Mouse (Mus musculus) c-Kit-positive CD71-negative TER-119-negative erythroid progenitor cells, embryonic 14.5 days (primary cell): ENCODE measurements around the gene Fam198b.

ENCODE experiments used
- DNase-seq: peaks from one replicate; pipeline ENCODE4 v3.0.0-alpha.2; 2013; ENCODE audit warnings: low read depth

Gene Fam198b

DNA sequence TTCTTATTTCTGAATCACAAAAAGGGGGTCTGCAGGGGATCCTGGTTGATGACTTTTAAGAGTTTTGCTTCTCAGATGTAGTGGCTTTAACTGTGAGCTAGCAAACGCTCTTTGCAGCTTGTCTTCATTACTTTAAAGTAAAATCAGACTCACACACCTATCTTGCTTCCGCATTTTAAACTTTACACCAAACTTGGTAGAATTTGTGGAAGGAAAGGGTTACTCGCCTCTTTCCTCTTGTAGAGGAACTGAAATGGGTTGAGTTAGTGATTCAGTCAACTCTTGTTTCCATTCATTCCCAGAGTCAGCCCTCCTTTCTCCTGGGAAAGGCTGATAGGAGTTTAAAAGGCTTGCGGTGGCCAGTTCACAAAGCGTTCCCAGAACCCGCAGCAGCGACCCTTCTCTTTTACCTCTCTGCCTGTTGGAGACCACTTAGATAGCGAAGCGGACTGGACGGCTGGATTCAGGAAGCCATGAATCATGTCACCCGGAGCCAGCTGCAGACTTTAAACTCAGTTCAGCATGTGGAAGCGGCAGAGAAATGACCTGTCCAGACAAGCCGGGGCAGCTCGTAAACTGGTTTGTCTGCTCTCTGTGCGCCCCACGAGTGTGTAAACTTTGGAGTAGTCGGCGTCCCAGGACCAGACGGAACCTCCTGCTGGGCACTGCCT lies 1.5 kb downstream of the Fam198b start:
- DNase-seq: no peak

DNA sequence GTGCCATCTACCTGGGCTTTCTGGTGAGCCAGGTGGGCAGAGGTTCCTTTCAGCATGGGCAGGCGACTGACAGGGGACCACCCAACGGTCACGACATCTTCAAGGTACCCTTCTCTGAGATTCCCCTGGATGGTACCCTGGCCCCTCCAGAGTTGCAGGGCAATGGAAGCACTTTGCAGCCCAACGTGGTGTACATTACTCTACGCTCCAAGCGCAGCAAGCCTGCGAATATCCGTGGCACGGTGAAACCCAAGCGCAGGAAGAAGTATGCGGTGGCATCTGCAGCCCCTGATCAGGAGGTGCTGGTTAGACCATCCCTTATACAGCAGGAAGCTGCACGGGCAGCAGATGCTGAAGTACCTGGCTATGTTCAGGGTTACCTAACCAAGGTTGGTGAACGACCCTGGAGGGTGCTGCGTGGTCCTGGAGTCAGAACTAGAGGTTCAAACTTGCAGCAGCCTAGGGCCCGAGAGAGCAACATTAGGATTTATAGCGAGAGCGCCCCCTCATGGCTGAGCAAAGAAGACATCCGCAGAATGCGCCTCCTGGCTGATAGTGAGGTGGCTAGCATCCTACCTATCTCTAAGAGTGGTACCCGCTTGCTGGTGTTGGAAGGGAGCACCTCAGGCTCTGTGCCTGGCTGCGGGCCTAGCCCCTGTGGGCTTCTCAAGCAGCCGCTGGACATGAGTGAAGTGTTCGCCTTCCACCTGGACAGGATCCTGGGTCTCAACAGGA lies 2.2 kb downstream of the Fam198b start:
- DNase-seq: no peak

DNA sequence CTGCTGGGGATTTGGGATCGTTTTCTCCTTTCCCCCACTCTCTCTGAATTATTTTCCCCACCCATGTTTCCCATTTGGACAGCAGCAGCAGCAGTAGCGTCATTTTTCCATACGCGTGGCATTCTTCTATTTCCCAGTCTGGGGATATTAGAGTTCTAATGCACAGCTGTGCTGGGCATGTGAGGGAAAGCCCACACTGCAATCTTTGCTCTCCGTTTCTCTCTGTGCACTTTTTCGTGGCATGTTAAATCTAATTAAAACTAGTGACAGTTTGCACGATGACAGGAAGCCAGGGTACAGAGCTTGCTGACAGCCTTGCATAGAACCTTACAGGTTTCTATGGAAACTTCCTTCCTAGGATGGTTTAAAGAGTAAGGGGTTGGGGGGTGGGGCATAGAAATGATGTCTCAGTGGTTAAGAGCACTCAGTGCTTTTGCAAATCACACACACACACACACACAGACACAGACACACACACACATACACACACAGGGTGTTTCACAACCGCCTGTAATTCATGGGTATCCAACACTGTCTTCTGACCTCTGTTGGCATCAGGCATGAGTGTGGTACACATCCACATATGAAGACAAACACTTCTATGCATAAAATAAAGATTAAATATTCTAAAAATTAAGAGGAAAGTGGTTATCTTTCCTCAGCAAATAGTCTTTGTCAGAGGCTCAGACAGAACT lies 3.0 kb downstream of the Fam198b start:
- DNase-seq: no peak

DNA sequence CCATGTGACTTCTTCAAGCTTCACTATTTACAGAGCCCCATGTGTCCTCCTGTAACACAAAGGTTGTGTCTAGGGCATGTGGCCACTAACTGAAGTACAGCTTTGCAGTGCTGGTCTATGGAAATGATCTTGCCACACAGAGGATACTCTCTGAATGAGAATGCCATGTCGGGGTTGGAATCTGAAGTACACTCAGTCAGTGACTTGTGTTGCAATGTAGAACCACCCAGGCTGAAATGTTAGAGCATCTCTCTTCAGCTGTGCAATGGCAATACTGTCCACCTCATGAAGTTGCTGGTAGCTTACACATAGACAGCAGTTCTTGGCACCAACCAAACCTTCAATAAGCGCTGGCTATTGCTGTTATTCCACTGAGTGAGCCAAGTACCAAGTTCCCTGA lies 3.6 kb downstream of the Fam198b start:
- DNase-seq: no peak

DNA sequence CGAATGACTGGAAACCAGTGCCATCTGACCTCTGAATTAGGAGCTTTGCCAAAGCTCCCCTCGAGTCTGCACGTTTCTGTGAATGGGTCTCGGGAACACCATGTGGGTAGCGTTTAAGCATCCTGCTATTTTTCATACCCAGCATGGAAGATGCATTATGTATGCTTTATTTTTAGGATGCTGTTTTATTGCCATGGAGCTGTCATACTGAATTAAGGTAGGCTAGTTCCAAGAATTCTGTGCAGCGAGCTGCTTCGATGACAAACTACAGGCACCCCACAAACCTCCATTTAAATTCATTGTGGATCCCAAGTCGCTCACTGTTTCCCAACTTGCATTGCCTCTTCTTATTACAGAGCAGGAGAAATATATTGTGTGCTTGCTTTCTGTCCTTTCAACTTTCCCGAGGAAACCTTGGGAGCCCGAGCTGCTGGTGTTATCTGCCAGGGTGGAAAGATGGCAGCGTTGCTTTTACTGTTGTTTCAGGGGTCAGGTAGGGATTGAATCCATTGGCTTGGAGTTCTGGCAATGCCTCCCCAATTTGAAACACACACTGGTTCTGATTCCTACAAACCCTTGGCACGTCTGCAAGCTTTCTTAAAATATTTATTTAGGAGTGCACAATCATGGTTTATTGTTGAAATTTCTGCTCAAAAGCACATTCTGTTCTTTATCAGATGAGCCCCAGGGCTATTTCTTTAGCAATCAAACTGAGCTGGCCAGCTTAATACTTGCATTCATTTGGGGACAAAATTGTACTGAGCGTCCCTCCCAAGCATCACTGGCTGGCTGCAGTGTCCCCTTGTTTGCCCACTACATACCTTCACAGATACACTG lies 13.4 kb downstream of the Fam198b start:
- no peak for DNase-seq

DNA sequence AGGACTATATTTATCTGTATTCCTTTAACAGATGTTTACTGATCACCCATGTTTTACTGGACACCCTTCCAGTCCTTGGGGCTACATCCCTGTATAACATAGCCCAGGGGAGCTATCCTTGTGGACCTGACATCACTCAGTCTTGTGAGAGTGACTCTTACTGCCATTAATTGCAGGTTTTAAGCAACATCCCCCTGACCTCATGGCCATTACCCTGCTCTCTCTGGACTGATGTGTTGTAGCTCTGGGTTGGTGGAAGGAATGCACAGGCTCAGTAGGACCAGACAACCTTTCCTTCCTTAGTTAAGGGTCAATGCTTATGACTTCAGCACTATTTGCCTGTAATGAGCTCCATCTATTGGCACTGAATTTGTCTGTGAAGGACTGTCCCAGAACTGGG lies 14.2 kb downstream of the Fam198b start:
- no peak for DNase-seq

DNA sequence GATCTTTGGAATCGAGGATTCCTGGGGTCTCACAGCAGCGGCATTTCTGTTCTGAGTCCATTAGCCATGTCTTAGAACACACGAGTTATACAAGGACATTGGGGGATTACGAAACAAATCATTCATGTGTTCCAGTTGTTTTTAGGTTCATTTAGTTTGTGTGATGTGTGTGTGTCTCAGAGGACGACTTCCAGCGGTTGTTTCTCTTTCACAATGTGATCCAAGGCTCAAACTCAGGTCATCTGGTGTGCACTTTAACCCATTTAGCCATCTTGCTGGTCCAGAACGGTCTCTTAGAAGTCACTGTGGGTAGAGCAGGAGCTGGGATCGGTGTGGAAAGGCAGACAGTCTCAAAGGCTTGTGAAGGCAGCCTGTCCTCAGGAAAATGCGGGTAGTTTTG lies 15.6 kb downstream of the Fam198b start:
- no peak for DNase-seq

DNA sequence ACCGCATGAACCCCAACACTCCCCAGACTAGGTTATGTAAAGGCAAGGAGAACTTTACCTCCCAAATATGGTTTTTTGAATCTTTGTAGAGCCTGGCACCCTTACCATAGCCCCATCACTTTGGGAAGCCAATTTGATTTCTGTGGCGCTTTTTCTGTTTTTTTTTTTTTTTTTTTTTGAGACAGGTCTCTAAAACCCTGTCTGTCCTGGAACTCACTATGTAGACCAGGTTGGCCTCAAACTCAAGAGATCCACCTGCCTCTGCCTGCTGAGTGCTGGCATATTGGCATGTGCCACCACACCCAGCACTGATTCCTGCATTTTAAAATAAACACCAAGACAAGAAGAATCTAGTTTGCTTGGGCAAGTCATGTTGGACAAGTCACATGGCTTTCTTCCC lies 16.2 kb downstream of the Fam198b start:
- DNase-seq: no peak

DNA sequence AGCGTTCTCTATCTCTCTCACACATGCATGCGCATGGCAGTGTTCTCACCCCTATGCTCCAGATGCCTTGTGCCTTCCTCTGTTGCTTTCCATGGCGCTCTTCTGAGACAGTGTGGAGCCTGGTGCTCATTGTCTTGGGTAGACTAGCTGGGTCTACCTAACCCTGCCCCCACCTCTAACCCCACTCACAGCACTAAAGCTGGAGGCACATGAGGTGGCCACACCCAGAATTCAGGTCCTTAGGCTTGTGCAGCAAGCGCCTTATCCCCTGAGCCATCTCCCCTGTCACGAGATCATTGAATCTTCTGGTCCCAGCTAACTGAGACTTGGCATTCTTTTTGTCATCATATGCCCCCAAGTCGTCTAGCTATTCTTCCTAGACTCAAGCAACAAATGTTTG lies 17.0 kb downstream of the Fam198b start:
- DNase-seq: no peak

DNA sequence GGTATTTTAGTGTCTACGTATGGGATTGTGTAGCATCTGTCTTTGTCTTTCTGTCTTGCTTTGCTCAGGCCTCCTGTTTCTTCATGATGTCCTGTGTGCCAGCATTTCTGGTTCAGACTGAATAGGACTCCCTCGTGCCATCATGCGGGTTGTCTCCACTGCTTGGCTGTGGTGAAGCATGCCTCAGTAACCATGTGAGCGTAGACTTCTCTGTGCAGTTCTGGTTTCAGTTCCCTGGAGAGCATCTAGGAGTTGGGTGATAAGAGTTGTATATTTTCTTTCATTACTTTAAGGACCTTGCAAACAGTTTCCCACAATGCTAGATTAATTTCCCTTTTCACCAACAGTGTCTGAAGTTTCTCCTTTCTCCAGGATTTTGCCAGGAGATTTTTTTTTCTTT lies 17.4 kb downstream of the Fam198b start:
- DNase-seq: no peak

DNA sequence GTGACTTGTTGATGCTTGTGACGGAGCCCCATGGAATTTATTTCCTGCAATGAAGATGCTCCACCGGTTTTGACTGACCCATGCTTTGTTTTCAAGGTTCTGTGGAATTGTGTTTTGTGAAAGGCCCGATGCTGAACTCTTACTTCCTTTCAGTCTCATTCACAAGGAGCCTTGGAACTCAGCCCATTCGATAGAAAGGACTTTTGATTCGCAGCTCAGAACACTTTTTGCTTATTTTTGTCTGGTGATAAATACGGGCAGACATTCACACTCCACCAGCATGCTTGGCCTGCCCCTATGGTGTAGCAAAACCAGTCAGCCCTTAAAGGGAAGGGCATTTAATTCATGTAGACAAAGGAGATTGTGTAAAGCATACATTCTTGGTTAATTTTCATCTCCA lies 19.5 kb downstream of the Fam198b start:
- DNase-seq: no peak

DNA sequence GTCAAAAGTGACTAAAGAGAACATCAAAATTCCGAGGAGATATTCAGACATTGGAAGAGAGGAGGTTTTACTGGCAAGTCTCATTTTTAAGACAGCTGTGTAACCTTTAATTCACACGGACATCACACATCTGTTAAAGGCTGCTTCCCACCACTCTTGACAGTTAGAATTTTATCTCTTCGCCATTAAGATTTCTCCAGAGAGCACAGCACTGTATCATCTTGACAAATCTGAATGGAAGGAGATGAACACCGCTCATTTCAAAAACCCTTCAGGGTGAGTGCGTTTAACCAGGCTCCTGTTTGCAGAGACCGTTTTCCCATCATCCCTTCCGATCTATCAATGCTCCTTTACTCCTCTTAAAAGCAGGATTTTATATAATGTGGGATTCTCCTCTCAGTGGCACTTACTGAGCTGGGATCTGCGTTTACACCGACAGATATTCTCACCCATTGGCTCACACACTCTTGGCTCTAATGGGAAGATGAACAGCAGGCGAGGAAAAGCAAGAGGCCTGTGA lies 20.0 kb downstream of the Fam198b start:
- DNase-seq: no peak

DNA sequence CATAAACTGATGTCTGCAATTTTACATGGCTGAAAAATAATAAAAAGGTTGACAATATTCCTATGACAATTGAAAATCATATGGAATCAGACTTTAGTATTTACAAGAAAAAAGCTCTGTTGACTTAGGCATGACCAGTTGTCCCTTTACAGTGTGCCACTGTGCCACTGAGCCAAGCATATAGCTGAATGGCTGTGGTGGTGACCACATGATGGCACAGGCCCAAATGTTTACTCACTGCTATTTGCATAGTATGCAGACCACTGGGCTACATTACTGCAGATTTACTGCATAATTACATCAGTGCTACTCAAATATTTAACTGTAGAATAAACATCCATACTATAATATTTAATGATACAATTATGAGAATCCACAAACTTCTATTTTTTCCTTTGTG lies 21.1 kb downstream of the Fam198b start:
- no peak for DNase-seq

DNA sequence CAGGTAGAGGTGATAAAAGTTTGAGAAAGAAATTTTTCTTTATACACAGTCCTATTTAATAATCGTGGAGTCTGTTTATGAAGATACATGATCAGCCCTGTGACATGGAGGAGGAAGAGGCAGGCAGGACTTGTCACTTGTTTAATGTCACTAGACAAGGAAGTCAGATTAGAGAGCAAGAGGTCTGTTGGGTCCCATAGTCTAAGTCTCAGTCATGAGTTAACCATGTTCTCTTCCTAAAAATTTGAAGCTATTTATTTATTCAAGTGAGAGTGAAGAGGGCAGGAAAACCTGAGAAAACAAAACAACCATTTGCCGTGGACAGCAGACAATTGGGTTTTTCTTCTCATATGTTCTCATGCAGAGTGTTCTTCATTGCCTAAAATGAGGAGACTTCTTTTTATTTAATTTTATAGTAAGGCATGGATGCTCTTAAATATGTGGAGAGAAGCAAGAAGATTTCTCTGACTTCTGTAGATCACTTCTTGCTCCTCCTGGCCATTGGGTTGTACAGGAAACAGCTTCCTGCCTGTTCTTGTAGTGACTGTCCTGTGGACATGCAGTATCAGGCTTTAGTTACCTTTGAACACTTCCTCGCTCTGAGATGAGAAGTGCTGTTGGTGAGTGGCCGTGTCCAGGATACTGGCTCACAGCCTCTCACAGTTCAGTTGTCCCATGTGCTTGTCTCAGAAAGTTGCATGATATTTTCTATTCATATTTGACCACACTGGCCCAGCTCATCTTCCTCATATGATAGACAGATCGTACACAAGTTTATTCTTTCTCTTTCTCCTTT lies 22.1 kb downstream of the Fam198b start:
- DNase-seq: no peak

DNA sequence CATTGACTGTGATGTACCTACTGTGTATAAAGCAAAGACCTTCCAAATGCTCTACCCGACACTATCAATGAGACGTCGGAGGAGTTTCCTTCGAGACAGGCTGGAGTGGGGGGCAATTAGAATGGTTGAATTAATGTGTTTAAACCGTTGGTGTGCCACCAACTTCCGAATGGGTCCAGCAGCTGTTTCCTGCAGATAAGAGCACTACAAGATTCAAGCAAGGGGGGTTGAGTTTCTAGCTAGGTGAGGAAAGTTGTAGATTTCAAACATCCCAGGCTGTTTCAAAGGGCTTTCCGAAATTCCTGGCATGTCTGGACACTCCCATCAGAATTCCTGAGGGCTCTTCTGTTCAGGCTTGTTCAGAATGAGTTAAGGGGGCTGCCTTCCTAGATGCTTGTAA lies 22.9 kb downstream of the Fam198b start:
- DNase-seq: peak; percentile 40

DNA sequence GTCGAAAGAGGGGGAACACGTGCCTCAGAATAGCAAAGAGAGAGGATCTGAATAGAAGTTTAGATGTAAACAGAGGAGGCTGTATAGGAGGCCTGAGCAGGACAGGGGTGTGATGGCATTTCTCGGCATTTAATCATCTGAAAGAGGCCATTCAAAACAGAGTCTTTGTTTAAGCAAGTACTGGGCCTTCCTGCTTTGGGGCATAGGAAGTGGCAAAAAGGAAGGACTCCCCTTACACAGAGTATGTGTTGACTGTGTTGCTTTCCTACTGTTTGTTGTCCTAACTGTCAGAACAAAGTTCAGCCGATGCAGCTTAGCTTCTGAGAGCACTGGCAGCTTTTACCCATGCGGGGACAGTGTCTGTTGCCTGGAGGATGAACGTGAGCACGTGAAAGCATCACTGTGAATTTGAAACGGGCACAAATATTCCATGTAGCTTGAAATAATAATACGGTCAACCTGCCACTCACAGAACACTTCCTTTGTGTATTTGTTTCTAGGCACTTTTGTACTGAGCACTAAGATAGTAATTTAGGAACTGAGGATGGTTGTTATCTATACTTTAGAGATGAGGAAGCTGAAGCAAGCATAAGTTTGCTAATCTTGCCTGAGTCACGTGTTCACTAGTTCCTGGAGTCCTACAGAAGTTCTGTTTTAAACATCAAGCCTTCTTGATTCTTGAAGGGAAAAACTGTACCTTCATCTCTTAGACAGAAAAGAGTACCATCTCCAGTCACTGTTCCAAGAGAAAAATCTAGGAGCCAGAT lies 26.2 kb downstream of the Fam198b start:
- DNase-seq: no peak

DNA sequence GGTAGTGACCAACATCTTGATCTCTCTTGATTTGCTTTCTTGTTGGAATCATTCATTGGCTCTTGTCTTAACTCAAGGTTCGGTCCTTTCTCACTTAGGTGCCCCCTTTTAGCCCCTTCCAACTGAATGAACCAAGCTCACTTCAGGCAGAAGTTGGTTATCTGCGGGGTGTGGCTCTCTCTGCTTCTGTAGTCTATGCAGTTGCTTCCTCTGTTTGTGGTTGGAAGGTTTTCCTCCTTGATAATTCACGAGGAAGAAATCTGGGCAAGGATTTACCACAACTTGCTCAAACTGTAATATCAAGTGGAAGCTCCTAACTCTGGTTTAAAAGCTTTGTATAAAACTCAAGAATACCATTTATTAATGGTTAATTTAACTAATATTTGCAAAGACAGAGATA lies 26.8 kb downstream of the Fam198b start:
- DNase-seq: no peak

DNA sequence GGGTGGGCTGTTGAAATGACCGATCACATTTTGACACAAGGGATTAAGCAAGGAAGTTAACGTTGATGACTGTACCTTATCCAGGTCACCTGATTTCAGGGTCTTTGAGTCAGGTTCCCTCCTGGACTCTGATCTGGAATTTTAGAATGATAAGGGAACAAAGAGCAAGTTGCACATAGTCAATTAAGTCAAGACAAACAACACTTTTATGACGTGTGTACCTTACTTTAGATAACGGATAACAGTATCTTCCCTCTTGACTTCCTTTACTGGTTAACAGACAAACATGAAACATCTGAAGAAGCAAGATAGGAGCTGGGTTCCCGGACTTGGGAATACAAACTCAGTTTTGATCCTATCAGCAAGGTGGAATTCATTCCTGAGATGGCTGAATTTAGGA lies 29.7 kb downstream of the Fam198b start:
- no peak for DNase-seq

DNA sequence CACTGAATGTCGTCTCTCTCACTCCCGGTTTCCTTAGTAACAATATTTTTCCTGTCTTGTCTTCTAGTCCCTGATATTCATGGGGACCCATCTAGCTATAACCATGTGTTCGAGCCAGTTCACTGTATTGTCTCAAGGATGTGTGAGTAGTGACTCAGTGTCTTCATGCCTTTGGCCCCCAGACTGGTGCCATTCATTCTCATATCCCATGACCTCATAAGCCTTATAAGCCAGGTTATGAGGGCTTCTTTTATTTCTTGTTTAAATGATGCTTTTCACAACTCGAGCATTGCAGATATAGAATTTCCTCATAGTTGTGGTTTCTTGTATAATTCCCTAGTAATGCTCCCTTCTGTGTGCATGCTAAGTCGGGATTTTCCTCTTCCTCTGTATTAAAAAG lies 31.9 kb downstream of the Fam198b start:
- no peak for DNase-seq

DNA sequence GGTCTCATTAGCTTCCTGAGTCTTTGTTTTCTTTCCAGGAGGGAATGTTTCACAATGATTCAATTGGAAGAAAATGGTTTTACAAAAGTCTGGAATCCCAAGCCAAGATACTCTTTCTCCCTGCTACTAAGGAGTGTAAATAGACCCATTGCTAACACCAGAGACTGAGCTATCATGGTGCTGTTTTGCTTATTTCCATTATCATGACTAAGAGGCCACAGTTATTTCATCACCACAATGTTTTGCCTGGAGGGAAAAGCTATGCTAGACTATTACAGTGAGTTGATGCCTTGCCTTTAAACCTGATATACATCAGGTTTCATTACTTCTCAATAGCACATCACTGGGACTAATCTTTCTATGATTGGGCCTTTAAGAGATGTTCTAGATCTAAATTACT lies 34.4 kb downstream of the Fam198b start:
- DNase-seq: no peak
